Mouse (Mus musculus): ENCODE data around the gene Zfp692.

- TF ChIP-seq CTCF (IDR thresholded peaks at IDR 0.05; ENCODE audit: insufficient read depth, low read depth, low read length) (no peak), POLR2A (IDR thresholded peaks at IDR 0.05; ENCODE audit: insufficient read depth, low read depth, low read length) (0 out of 2 replicates have a peak, but pooled peaks have one; percentile 16)
Measured at GRCm38 (mm10) chr11:58316768-58317390, 10.0 kb downstream of the Zfp692 start.

Data from olfactory bulb, adult 2 months (tissue).